Mouse (Mus musculus): Measurements from ENCODE around the gene Hmgb4. TPM values are rescaled to one million over a fixed set of nuclear protein-coding genes. Genes with fewer than 3 reads are reported as not detected.

Gene Hmgb4
- polyA plus RNA-seq (2012; ENCODE audit: insufficient read depth, insufficient read length, missing spikeins) = not detected in 2 replicates

DNA sequence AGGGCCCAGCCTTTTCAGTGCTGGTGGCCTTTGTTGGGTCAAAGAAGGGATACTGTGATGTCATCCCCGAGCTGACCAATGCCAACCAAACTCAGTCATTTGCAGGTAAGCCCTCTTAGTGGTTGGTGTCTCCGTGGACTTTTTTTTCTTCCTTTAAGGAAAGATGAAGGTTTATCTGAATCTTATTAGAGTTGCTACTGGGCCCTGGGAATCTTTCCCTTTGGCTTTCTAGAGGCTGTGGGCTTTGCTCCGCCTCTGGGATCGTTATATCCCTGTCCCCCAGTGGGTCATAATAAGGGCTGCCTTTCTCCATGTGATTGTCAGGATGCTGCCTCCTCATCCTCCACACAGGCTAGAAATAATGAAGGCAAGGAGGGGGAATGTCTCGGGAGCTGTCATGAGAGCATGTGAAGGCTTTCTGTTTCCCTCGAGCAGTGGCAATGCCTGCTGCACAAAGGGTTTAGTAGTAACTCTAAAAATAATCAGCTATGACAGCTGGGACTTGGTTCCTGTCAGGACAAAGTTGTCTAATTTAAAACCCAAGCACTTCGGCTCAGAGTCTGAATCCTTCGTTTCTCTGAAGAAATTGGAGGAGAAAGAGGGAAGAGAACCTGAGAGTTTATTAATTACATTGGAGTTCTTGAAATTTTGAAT, at the start of gene Hmgb4:
Hmgb4 (minus strand) TSS at position 51 of the 654 bp plus-strand sequence.
- no peak for TF ChIP-seq CTCF (IDR thresholded peaks at IDR 0.05; ENCODE audit: low read depth, low read length)
- no peak for TF ChIP-seq POLR2A (IDR thresholded peaks at IDR 0.05; ENCODE audit: borderline replicate concordance, low read depth, low read length)
- H3K4me1 ChIP-seq (ENCODE audit: control insufficient read depth, insufficient read depth, low read length) = no peaks in the 10 kb centered on the region
- no peak within 1 kb of the TSS for H3K4me3 ChIP-seq (ENCODE audit: insufficient read depth, low read length)
- H3K27ac ChIP-seq (ENCODE audit: insufficient read depth, low read depth, low read length) = no peak within 1 kb of the TSS

DNA sequence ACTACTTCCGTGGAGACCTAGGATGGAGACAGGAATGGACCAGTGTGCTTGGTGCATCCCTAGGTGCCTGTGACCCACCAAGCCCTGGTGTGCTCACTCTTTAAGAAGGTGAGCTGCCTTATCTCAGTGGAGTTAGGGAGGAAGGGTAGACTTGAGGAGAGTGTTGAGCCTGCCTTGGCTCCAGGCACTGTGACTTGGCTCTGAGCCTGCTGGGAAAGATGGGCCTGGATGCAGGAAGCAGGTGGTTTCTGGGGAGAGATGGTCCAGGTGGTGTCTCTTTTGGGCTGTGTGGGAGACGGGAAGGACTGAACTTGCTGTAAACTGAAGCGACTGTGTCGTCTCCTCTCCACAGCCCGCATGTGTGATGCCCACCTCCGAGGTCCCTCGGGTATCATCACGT, 45.3 kb upstream of the Hmgb4 start:
- Histone ChIP-seq H3K4me1 (ENCODE audit: control insufficient read depth, insufficient read depth, low read length) (no peaks in the 10 kb centered on the region), H3K27ac (ENCODE audit: insufficient read depth, low read depth, low read length) (no peak overlapping the region), H3K4me3 (ENCODE audit: insufficient read depth, low read length) (no peak overlapping the region)
- no peak for TF ChIP-seq CTCF (IDR thresholded peaks at IDR 0.05; ENCODE audit: low read depth, low read length)
- TF ChIP-seq POLR2A (IDR thresholded peaks at IDR 0.05; ENCODE audit: borderline replicate concordance, low read depth, low read length) = no peak

- Histone ChIP-seq H3K27ac (ENCODE audit: insufficient read depth, low read depth, low read length) (no peak overlapping the region), H3K4me1 (ENCODE audit: control insufficient read depth, insufficient read depth, low read length) (no peaks in the 10 kb centered on the region), H3K4me3 (ENCODE audit: insufficient read depth, low read length) (no peak overlapping the region)
- no peak for TF ChIP-seq POLR2A (IDR thresholded peaks at IDR 0.05; ENCODE audit: borderline replicate concordance, low read depth, low read length)
- TF ChIP-seq CTCF (IDR thresholded peaks at IDR 0.05; ENCODE audit: low read depth, low read length) = no peak
Measured at GRCm38 (mm10) chr4:128304049-128304448, 43.3 kb upstream of the Hmgb4 start.

- no peak overlapping the region for H3K4me3 ChIP-seq (ENCODE audit: insufficient read depth, low read length)
- TF ChIP-seq CTCF (IDR thresholded peaks at IDR 0.05; ENCODE audit: low read depth, low read length) (no peak), POLR2A (IDR thresholded peaks at IDR 0.05; ENCODE audit: borderline replicate concordance, low read depth, low read length) (no peak)
- H3K4me1 ChIP-seq (ENCODE audit: control insufficient read depth, insufficient read depth, low read length) = no peaks in the 10 kb centered on the region
- H3K27ac ChIP-seq (ENCODE audit: insufficient read depth, low read depth, low read length) = no peak overlapping the region
Measured at GRCm38 (mm10) chr4:128288095-128288494, 27.3 kb upstream of the Hmgb4 start.

GRCm38 (mm10) chr4:128285009-128285408, 24.3 kb upstream of the Hmgb4 start:
- no peaks in the 10 kb centered on the region for H3K4me1 ChIP-seq (ENCODE audit: control insufficient read depth, insufficient read depth, low read length)
- no peak overlapping the region for H3K27ac ChIP-seq (ENCODE audit: insufficient read depth, low read depth, low read length)
- no peak for TF ChIP-seq CTCF (IDR thresholded peaks at IDR 0.05; ENCODE audit: low read depth, low read length)
- H3K4me3 ChIP-seq (ENCODE audit: insufficient read depth, low read length) = no peak overlapping the region

DNA sequence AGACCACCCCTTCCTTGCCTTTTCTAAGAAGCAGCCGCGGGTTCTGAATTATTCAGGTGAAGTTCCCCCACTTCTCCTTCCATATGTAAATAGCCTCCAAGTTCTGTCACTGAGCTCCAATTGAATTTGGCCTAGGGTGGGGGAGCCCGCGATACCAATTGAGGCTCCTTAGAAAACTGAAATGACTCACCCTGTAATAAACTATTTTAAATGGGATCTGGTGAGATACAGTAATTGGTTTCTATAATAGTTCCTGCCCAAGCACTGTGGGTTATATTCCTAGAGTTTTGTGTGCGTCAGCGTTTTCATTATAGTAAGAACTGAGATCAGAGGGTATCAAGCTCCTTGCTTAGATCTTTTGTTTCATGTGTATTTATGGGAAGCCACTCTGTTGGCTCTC, 14.8 kb upstream of the Hmgb4 start:
- H3K27ac ChIP-seq (ENCODE audit: insufficient read depth, low read depth, low read length) = no peak overlapping the region
- H3K4me1 ChIP-seq (ENCODE audit: control insufficient read depth, insufficient read depth, low read length) = no peaks in the 10 kb centered on the region
- TF ChIP-seq POLR2A (IDR thresholded peaks at IDR 0.05; ENCODE audit: borderline replicate concordance, low read depth, low read length) (no peak), CTCF (IDR thresholded peaks at IDR 0.05; ENCODE audit: low read depth, low read length) (no peak)
- no peak overlapping the region for H3K4me3 ChIP-seq (ENCODE audit: insufficient read depth, low read length)

GRCm38 (mm10) chr4:128275116-128275515, 14.4 kb upstream of the Hmgb4 start:
- H3K4me3 ChIP-seq (ENCODE audit: insufficient read depth, low read length) = no peak overlapping the region

GRCm38 (mm10) chr4:128273146-128273545, 12.4 kb upstream of the Hmgb4 start:
- TF ChIP-seq POLR2A (IDR thresholded peaks at IDR 0.05; ENCODE audit: borderline replicate concordance, low read depth, low read length) = no peak
- TF ChIP-seq CTCF (IDR thresholded peaks at IDR 0.05; ENCODE audit: low read depth, low read length) = no peak
- Histone ChIP-seq H3K4me1 (ENCODE audit: control insufficient read depth, insufficient read depth, low read length) (no peaks in the 10 kb centered on the region), H3K27ac (ENCODE audit: insufficient read depth, low read depth, low read length) (no peak overlapping the region), H3K4me3 (ENCODE audit: insufficient read depth, low read length) (no peak overlapping the region)

More at GRCm38 (mm10) chr4:128275116-128275515, 14.4 kb upstream of the Hmgb4 start:
- Histone ChIP-seq H3K27ac (ENCODE audit: insufficient read depth, low read depth, low read length) (no peak overlapping the region), H3K4me1 (ENCODE audit: control insufficient read depth, insufficient read depth, low read length) (no peaks in the 10 kb centered on the region)
- no peak for TF ChIP-seq CTCF (IDR thresholded peaks at IDR 0.05; ENCODE audit: low read depth, low read length)
- no peak for TF ChIP-seq POLR2A (IDR thresholded peaks at IDR 0.05; ENCODE audit: borderline replicate concordance, low read depth, low read length)

- Histone ChIP-seq H3K4me3 (ENCODE audit: insufficient read depth, low read length) (no peak overlapping the region), H3K27ac (ENCODE audit: insufficient read depth, low read depth, low read length) (no peak overlapping the region), H3K4me1 (ENCODE audit: control insufficient read depth, insufficient read depth, low read length) (no peaks in the 10 kb centered on the region)
- TF ChIP-seq POLR2A (IDR thresholded peaks at IDR 0.05; ENCODE audit: borderline replicate concordance, low read depth, low read length) (no peak), CTCF (IDR thresholded peaks at IDR 0.05; ENCODE audit: low read depth, low read length) (no peak)
Measured at GRCm38 (mm10) chr4:128272501-128272900, 11.7 kb upstream of the Hmgb4 start.

DNA sequence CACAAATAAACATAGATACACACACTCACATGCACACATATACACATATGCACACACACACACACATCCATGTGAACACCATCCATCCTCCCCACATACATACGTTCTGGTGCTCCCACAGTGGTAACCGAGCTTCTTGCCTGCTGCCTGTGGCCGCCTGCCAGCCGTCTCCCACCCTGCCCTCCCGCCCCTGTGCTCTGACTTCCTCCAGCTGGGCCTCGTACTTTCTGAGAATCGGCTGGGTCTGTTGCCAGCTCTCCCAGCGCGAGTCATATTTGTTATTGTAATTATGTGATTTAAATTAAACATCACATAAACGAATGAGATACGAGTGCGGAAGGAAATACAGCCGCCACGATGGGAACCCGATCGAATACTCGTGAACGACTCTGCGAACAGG, 10.2 kb upstream of the Hmgb4 start:
- no peak overlapping the region for H3K4me3 ChIP-seq (ENCODE audit: insufficient read depth, low read length)
- no peak overlapping the region for H3K27ac ChIP-seq (ENCODE audit: insufficient read depth, low read depth, low read length)
- no peak for TF ChIP-seq CTCF (IDR thresholded peaks at IDR 0.05; ENCODE audit: low read depth, low read length)
- no peak for TF ChIP-seq POLR2A (IDR thresholded peaks at IDR 0.05; ENCODE audit: borderline replicate concordance, low read depth, low read length)

More for the DNA sequence above, 10.2 kb upstream of the Hmgb4 start:
- no peaks in the 10 kb centered on the region for H3K4me1 ChIP-seq (ENCODE audit: control insufficient read depth, insufficient read depth, low read length)
